Mouse (Mus musculus) spleen, adult 12 weeks (tissue): ENCODE data around the gene Fam198b.
"Not testable (repeated sequence)": the region's sequence is repeated elsewhere in the genome, so short reads cannot be mapped to it uniquely, and the experiment has no call there.

ENCODE experiments used
- DNase-seq: peaks from one replicate; pipeline ENCODE4 v3.0.0; 2022; ENCODE audit warnings: low spot score

Gene Fam198b

DNA sequence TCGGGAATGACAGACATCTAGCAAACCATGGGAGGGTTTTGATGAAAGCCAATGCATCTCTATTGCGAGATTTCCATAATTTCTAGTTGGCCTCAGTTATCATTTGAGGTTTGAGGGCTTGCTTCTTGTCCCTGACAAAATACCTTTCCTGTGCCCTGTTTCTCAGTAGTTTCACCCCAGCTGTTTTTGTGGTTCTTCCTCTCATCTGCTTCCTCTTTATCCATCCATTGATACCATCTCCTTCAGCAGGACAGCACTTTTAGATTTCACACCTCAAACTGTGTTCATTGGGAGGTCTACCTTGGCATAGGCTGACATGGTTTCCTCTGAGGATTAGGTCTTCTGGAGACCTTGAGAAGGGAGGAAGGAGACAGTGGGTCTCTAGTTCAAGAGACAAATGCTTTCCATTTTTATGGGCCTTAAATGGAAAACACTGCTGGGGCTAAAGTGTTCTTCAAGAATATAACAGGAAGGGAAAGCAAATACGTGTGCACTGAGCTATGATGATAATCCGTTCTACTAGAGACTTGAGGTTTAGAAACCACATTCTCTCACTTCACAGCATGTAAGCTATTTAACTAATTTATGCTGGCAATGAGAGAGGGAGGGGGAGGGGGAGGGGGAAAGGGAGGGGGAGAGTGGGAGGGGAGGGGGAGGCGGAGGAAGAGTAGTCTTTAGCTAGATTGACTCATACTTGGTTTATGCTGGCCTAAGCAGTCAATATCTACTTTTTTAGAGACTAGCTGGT lies 41.8 kb downstream of the Fam198b start:
- DNase-seq = no peak

DNA sequence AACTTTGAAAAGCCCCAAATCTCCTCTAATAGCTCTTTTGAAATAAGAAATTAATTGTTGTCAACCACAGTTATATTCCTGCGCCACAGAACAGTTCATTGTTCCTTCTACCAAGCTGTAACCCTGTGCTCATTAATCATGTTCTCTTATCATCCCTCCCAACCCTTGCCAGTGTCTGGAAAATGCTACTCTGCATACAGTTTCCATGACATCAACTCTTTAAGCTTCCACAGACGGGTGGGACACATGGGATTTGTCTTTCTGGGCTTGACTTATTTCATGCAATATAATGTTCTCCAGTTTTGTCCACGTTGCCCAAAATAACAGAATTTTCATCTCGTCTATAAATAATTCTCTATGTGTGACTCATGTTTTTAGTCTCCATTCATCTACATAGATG lies 42.7 kb downstream of the Fam198b start:
- no peak for DNase-seq

DNA sequence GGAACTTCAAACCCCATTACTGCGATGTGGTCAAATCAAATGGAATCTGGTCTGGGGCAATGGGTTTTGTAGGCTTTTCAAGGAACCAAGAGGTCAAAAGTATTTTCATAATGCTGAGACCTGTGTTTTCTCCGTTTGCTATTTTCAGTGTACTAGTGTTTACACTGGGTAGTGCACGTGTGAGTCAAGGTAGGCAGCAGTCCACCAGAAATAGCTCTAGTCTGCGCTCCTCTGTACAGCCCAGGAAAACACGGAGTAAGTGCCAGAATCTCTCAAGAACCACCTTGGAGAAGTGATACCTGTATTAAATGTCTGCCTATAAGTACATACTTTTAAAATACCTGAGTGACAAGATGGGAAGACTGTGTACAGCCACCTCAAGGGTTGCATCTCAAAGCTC lies 44.1 kb downstream of the Fam198b start:
- no peak for DNase-seq

DNA sequence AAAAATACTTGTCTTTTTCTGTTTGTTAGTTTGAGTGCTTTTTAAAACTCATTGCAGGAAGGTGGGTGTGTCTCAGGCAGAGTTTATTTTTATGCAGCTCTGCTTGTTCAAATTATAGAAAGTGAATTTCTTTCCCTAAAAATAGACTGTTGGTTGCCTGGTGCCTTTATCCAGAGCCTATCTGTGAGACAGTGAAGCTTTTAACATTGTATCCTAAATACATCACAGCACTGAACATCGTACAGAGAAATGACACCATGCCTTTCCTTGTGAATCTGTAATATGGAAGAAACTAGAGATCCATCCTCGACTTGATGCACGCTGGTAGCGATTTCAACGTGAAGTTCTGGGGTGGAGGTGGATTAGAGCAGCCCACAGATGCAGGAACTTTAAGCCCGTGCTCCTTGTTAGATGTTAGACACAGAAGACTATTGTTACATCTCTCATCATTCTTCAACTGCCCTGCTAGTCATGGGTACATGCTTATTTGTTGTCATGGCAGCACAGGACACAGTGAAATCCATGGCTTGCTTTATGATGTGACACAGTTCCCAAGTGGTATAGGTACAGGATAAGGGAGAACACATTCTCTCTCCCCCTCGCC lies 45.9 kb downstream of the Fam198b start:
- no peak for DNase-seq

DNA sequence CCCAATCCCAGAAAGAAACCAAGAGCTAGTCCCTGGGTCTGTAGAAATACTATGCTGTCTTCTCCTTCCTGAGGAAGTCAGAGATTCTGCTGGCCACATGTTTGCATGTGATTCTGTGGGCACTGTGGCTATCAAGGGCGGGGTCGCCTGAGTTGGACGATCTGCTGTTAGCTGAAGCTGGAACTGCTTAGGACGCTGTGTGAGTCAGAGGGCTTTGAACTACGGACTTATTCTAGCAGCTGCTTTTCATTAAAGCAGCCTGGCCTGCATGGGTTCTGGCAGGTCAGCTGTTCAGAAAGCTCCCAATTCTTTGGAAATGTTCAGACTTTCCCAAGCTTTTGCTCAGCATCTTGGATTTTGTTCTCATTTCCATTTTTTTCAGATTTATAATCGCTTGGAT lies 51.9 kb downstream of the Fam198b start:
- no peak for DNase-seq

DNA sequence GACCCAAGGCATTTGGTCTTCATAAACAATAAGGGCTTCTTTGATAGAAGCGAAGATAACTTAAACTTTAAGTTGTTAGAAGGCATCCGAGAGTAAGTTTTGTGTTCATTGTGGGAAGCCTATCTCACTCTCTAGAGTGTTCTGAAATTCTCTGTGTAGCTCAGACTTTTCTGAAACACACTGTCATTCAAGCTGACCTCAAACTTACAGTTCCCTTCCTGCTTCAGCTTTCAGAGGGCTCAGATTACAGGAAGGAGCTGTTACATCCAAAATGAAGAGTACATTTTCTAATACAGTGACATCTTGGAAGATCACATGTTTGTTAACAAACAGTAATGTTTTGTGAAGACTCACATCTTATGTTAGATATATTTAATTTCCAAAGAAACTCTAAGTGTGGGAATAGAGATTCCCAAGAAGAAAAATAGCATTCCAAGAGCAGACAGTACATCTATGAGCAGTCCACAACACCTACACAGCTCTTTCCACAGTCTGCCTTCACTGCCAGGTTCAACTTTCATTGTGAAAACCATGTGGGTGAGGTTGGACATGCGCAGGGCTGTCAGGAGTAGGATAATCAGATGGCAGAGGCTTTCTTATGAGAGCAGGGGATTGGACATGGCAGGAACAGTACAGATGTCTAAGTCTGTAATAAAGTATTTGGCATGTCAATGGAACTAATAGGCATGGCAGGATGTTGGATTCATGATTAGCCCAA lies 52.6 kb downstream of the Fam198b start:
- no peak for DNase-seq

DNA sequence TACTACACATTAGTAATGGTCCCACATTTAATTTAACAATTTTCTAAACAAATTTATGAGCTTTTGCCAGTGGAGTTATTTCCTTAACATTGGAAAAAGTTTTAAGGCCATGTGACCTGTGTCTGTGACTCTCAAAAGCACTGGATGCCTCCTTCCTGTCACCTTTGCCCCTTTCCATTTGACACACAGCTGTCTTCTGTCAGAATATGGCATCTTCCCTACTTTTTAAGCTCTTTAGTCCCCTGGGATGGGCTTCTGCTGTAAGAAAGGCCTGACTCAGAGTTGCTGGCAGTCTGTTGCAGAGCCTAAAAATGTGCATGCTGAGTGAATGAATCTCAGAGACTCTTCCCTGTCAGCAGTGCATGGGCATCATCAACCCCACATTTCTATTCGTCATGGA lies 63.4 kb downstream of the Fam198b start:
- DNase-seq = no peak

DNA sequence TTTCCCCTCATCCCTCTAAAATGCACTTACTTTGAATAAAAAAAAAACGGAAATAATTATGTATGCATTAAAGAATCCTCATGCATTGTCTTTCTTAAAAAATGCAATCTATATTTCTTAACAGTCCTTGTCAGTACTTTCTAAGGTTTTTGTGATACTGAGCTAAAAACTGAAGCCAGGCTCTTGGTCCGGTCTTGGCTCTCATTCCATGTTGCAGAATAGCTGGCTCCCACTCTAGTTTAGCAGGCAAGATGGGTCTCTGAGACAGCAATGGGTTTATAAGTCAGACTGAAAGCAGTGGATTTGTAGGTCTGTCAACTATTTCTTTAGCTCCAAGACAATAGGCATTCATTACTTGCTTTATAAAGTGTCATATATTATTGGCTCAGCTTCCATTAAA lies 63.8 kb downstream of the Fam198b start:
- DNase-seq = no peak

DNA sequence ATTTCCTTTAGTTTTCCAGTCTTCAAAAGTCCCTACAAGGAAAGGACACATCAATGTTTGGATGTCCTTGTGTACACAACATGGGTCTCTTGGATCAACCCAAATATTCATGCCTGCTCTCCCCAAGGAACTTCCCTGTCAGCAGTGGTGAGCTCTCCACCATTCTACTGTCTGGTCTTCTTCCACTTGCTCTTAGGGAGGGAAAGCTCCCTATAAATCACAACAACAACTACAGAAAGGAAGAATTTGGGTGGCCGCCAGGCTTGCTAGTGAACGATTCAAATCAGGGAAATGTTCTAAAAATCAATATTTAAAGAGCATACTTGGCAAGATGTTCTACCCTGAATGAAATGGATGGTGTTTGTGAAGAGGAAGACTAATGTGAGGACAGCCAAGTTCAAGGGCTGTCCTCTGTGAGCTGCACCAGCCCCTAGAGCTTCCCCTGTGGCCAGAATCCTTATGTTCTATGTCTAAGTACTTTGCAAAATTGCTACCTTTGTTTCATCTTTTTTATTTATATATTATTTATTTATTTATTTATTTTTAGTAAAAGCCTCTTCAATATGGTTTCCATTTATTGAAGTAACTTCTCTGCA lies 68.9 kb downstream of the Fam198b start:
- no peak for DNase-seq

DNA sequence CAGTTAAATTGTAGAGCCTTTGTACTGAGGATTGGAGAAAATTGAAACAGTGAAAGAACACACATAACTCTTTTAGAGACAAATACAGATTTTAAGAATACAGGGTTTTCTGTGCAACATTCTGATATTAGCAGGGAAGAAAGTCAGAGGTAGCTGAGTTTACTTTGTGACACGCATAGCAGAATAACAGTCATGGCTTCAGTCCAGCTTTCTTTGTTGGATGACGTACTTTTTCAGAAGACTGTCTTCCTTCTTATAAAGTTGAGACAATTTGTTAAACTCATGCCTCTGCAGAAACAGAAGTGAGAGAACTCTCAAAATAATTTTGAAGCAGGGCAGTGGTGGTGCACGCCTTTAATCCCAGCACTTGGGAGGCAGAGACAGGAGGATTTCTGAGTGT lies 70.9 kb downstream of the Fam198b start:
- no peak for DNase-seq

DNA sequence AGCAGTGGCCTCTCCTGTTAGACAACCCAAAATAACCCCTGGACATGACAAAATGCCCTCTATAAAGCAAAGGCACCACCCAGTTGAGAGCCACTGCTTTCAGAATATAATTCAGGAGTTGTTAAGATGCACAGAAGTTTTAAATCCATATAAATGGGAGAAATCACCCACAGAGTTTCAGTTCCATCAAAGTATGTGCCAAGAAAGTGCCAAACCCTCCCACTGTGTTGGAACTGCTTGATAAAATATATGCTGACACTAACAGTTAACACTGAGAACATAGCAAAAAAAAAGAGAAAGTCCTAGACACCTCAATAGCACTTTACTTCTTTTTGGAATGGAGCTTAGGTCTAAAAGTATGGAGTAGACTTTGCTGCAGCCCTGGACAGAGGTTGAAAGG lies 72.5 kb downstream of the Fam198b start:
- no peak for DNase-seq

DNA sequence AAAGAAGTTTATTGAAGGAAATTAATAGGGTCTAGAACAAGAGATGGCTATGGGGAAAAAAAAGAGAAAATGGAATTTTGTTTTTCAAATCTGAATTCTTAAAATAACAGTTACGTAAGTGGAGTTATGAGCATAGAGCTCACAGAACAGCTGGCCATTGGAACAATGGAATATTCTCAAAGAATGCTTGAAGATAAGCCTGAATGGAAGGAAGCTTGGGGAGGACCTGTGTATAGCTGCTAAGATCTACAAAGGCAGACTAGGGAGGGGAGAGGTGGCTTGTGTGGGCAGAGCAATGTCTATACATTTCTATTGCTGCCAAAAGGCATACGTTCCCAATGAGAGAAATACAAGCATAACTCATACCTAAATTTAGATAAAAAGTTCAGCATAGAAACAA lies 73.4 kb downstream of the Fam198b start:
- DNase-seq = no peak

DNA sequence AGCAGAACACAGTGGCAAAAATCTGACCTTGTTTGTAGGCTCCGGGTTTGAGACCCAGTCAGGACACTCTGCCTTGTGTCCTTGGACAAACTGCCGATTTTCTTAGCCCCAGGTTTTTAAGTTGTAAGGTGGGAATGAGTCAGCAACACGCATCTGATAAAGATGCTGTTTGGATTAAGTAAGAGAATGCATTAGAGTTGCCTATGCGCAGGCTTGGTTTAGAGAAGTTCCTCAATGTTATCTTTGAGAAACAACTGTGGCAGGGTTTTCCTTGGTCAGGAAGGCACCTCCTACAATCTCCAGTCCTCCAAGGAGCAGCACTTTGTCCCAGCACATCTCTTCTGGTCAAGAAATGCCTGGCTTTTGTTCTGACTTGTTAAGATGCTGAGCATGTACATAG lies 82.4 kb downstream of the Fam198b start:
- DNase-seq = no peak

DNA sequence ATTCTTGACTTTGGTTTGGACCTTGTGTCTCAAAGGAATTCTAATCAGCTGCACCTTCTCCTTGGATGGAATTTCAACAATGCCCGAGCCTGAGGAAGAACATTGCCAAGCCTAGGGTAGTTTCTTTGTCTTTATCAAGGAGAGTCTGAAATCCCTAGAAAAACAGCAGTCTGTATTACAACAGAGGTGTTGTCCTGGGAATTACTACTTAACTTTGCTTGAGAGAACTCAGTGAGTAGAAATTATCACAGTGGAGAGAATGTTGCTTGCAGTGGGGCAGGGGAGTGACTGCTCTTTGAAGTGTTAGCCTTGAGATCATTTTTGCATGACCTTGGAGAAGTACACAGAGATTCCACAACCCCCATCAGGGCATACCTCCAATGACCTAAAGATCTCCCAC lies 83.0 kb downstream of the Fam198b start:
- no peak for DNase-seq

DNA sequence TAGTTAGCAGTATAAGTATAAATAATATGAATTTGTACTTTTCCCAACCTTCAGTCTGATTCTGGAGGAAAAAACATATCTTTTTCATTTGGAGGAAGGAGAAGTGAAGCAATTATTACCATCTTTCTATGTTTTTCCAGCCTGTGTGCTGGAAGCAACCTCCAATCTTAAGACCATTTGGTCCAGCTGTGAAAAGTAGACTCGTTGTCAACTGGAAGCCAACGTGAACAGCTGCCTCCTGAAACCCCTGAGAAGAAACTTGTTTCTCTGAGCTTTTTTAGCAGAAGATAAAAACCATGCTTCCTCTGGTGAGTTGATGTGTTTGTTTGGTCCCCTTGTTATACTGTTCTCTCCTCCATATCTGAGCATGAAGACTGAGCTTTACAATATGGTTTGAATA lies 84.1 kb downstream of the Fam198b start:
- DNase-seq = no peak

DNA sequence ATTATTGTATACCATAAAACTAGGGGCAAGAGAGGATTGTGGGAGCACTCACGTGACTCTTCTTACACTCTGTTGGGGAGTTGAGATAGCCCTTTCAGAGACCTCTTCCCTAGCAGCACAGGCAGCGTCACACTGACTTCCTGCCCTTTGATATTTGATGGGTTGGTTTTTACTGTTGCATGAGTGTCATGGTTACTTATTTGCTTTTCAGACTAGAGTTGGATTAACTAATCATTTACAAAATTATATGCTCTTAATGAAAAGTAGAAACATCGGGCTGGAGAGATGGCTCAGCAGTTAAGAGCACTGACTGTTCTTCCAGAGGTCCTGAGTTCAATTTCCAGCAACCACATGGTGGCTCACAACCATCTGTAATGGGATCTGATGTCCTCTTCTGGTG lies 85.2 kb downstream of the Fam198b start:
- not testable (repeated sequence) for DNase-seq

DNA sequence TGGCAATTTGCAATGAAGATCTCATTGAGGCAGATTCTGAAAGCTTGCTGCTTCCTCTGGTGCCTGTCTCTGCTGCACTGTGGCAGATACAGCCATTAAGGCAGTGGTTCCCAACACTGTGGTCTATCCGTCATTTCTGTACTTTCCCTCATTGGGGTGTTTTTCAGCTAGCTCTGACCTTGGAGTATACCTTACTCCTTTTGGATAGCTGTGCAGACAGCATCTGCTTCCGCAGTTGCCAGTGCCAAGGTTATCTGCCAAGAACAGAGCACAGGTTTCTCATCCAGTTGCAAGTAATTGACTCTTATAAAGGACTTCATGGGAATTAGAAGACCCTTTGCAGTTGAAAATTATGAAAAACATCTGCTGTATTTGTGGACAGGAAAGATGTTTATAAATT lies 85.7 kb downstream of the Fam198b start:
- no peak for DNase-seq

DNA sequence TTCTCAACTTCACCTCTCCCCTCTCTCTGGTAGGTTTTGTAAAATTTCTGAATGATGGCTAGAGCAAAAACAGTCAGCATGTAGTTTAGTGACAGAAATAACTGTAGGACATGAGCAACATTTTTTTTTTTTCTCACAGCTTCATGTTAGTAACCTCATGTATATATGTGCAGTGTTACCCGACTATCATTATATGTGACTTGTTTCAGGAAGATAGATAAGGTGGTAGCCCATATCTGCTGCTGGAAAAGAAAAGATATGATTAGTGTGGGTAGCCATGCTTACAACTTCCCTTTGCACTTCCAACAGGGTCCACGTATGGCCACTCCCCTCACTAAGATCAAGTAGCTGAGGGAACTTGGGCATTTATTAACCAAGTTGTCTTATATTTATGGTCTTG lies 86.2 kb downstream of the Fam198b start:
- no peak for DNase-seq

DNA sequence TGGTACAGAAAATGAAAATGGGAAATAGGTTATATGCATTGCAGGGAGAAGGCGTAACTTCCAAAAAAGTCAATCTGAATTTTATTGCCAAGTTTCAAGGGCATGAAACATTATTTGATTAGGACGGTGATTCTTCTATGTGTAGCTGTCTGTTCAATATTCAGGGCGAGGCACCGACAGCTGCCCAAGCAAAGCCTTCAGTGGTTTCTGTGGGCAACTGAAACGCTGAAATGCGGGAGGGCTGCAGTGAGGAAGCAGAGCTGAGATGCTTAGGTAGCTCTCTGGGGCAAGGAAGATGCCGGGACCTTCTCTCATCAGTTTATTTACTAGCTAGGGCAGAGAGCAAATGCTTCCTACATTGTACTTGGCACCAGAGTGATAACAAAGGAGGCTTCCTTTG lies 87.2 kb downstream of the Fam198b start:
- DNase-seq = no peak

DNA sequence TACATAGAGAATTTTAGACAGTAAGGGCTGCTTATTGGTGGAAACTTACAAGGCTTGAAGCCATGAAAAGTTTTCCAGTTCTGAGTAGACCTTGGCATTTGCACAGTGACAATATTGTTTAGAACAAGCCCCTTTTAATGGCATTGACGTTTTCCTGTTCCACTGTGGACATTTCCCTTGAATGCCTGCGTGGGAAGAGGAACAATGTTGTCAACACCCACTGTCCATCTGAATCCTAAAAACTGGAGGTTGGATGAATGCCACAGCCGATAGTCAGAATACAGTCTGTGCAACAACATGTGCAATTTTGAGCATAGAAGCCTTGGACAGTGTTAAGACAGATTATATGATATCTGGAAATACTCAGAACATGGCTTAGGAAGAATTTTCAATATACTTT lies 92.5 kb downstream of the Fam198b start:
- no peak for DNase-seq

DNA sequence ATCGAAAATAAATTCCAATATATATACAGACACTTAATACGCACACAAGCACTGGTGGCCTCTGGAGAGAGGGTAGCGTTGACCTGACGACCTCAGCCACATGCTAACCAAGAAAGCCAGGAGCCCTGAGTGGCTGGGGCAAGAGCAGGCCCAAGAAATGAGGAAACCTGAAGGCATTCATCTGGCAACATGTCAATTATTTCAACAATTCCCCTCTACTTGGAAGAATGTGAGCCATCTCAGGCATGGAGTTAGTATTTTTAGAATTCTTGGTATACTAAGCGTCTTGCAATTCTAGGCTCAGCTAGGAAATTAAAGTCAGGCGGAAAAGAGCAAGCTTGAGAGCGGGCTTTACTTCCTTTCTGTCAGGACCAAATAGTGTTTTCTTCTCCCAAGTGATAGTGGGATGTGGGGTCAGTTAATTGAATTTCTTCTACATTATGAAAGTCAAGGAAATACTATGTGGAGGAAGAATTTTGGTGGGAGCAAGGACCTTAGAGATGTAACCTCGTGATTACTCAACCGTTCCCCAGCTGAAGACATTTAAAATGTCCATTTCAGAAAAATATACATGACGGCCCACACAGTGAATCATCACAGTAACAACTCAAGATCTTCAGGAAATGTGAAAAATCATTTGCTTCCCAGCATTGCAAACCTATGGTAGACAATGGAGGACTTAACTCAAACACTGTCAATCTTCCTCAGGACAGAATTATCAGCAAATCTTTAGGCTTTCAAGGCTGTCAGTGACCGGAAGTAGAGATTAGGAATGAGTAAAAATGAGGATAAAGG lies 93.5 kb downstream of the Fam198b start:
- no peak for DNase-seq

DNA sequence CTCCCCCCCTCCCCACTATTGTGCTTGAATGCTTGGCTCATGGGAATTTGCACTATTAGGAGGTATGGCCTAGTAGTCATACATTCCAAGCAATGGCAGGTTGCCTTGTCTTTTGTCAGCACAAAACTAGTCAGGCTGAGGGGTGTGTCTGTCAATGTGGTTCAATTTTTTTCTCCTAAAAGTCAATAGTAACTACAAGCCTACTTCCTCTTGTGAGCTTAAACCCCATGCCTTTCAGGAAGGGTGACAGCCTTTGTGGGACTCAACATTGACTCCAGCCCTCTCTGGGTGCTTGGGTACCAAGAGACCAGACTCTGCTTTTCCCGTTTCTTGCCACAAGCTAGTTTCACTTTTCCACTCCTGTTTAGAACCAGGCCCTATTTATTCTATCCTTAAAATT lies 96.4 kb downstream of the Fam198b start:
- no peak for DNase-seq
